Mouse (Mus musculus): Measurements from ENCODE around the gene Rpl10. TPM values are rescaled to one million over a fixed set of nuclear protein-coding genes. Genes with fewer than 3 reads are reported as not detected.

Rpl10 gene
- total RNA-seq, 4 experiments from 2014 or later = 130 to 325 (median 183) TPM

GRCm38 (mm10) chrX:74281041-74281731 lies 10.6 kb downstream of the Rpl10 start:
- peak in 1 of 2 experiments; percentile 68 for DNase-seq (ENCODE audit: low spot score in 2 of 2)

DNA sequence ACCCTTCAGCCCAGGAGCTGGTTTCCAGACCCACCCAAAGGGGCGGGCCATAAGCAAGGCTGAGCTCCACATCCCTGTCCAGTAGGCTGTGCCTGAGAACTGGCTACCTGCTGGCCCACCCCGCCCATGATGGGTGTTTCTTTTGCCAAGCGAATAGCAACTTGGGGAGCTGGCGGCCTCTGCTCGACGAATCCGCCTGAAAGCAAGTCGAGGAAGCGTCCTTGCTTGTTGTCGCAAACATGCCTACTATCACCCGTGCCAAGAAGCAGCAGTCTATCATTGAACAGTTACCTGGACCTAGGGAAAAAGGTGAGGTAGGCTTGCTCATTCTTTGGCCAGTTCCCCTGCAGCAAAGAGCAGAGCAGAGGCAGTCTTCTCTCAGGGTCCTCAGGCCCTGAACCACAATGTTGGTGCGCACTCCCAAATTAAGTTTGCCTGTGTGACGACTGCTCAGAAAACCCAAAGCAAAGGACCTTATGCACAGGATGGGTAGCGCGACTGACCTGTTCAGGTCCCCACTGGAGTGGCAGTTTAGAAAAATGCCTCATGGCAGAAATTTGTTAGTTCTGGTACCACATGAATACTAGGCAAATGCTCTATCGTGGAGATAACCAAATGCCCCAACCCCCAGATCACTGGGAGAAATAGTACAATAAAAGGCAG lies 11.3 kb downstream of the Rpl10 start, which contains the start of the genes Taz and Dnase1l1:
Gene Taz, plus strand, starts transcription at position 181 of the 663 bp plus-strand sequence.
Gene Dnase1l1, minus strand, starts transcription at position 606 of the 663 bp plus-strand sequence.
- DNase-seq (ENCODE audit: low spot score in 2 of 2) = peak in 1 of 2 experiments; percentile 82

DNA sequence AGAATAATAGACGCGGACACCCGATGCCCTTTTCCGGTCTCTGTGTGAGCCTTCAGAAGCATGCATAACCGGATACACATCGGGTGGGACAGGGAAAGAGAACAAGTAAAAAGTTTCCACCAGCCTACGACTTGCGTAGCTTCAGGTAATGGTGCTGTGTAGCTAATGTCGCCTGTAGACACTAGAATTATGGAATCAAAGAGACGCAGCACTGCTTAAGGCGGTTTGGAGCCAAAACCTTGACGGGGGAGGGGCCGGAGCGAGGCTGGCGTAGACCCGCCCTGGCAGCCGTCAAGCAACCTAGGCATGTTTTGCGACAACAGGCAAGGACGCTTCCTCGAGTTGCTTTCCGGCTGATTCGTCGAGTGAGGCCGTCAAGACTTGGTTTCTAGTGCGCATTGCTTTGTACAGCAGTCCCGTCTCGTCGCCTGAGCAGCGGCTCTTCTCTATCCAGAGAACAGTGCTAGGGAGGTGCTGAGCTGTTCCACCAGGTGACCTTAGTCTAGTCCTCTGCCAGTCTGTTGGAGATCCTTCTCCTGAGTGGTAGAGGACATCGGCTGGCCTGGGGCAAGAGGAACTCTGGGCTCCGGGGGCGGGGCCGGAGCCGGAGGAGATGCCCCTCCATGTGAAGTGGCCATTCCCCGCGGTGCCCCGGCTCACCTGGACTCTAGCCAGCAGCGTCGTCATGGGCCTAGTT lies 11.9 kb downstream of the Rpl10 start:
- peak; percentile 71 to 78 for DNase-seq (ENCODE audit: low spot score in 2 of 2)

DNA sequence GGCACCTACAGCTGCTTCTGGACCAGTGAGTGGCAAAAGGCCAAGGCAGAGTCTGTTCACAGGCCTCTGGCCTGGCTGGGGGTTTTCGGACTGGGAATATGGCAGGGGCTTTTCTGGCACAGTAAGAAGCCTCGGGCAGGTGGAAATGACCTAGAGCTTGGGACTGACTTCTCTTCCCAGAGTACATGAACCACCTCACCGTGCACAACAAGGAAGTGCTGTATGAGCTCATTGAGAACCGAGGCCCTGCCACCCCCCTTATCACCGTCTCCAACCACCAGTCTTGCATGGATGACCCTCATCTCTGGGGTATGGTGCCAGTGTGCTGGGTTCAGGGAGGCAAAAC lies 12.5 kb downstream of the Rpl10 start:
- no peak for DNase-seq (ENCODE audit: low spot score in 2 of 2)

GRCm38 (mm10) chrX:74293431-74293830 lies 22.8 kb downstream of the Rpl10 start:
- DNase-seq (ENCODE audit: low spot score in 2 of 2) = no peak

- peak; percentile 89 to 92 for DNase-seq (ENCODE audit: low spot score in 2 of 2)
Measured at GRCm38 (mm10) chrX:74296538-74297448, 26.2 kb downstream of the Rpl10 start, which contains the start of gene Atp6ap1. Atp6ap1 (plus strand) TSS chrX:74297097.

DNA sequence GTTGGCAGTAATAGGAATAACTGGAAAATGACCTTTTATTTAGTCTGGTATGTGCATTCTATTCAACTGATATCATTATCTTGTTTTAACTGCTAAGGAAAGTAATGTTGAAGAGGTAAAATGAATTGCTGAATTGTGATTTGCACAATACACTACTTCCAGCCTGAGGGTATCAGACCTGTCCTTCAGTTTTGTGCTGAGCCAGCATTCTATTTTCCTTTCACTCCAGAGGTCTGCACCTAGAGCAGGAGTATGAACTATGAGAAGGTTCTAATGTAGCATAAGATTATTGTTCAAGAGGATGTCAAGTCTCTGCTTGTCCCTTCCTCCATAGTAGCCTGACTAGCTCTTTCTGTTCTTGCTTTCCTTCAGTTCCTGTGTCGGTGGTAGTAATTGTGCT lies 27.7 kb downstream of the Rpl10 start:
- no peak for DNase-seq (ENCODE audit: low spot score in 2 of 2)

DNA sequence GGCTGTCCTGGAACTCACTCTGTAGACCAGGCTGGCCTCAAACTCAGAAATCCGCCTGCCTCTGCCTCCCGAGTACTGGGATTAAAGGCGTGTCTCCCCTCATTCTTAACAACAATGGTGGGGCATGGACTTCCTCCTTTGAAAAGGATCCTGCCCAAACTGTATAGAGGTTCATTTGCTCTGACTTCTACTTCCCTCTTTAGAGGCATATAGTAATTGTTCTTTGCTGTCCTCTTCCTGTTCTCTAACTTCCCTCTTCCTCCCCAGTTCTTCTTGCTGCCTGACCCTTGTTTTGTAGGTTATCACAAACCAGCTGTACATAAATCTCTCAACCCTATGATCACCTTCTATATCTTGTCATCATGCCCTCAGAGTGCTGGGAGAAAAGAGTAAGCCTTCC lies 29.1 kb downstream of the Rpl10 start:
- no peak for DNase-seq (ENCODE audit: low spot score in 2 of 2)

DNA sequence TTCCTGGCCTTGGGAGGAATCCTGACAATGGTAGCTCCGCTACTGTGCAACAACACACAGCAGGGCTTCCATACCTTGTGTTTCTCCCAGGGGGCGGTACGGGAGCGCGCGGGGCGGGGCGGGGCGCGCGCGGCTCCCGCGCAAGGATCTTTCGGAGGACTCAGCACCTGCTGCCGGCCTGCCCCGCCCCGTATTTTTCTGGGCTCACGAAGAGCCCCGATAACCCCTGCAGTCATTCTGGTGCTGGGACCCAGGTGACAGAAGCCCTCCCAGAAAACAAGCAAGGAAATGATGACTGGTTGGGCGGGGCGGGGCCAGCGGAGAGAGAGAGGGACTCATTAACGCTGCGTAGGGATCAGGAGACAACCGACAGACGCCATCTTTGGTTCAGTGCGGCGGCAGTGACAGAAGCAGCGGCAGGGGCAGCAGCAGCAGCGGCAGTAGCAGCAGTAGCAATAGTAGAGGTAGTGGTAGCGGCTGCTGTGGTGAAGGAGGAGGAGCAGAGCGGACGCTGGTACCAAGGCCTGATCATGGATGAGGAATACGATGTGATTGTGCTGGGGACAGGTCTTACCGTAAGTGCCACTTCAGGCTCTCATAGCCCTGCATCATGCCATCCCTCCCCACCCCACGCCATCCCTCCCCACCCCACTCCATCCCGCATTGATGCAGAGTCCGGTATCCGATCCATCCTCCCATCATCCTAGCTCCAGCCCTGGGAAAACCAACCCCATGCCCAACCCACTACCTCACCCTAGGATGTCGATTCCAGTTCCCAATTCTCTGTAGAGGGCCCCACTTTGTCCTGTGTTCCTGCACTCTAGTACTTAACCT lies 34.5 kb downstream of the Rpl10 start, which contains the start of gene Gdi1:
Gene Gdi1, plus strand, starts transcription at position 132 of the 834 bp plus-strand sequence.
- peak; percentile 45 to 53 for DNase-seq (ENCODE audit: low spot score in 2 of 2)

- DNase-seq (ENCODE audit: low spot score in 2 of 2) = peak; percentile 78 to 82
Measured at GRCm38 (mm10) chrX:74312540-74313464, 42.2 kb downstream of the Rpl10 start, which contains the start of gene Fam50a. Fam50a (plus strand) TSS chrX:74313033.

Small RNAs within 50 kb of the gene (microRNA-seq; reads per million reads assigned to microRNA genes)
- gene Mir7091 (not detected), gene Mir7092 (not detected)

Other genes starting within 250 kb of the Rpl10 start
- 10 to 100 TPM; 34.9 to 39.0 (median 37.5) TPM for gene Irak1, start 246.9 kb upstream of the Rpl10 start, total RNA-seq (2022)
- gene Opn1mw, start 143.3 kb upstream of the Rpl10 start, total RNA-seq (2022) = 1 to 10 TPM in 1 of 4 experiments, under 1 TPM in 1, not detected in 2; 0.46 to 1.5 TPM
- 10 to 100 TPM; 27.8 to 32.8 (median 29.0) TPM for gene Mecp2, start 135.4 kb upstream of the Rpl10 start, total RNA-seq (2022)
- not detected for gene Tex28, start 103.0 kb upstream of the Rpl10 start, total RNA-seq (2022)
- not detected for gene Tktl1, start 93.6 kb upstream of the Rpl10 start, total RNA-seq (2022)
- 10 to 100 TPM; 24.0 to 39.3 (median 32.3) TPM for gene Flna, start 21.0 kb upstream of the Rpl10 start, total RNA-seq (2022)
- gene Emd, start 16.1 kb upstream of the Rpl10 start, total RNA-seq (2022) = 10 to 100 TPM; 23.0 to 29.5 (median 26.9) TPM
- gene Taz, start 11.1 kb downstream of the Rpl10 start, total RNA-seq (2022) = 10 to 100 TPM; 39.0 to 53.5 (median 48.1) TPM
- gene Dnase1l1, start 11.5 kb downstream of the Rpl10 start, total RNA-seq (2022) = 100 to 1,000 TPM; 126 to 143 (median 137) TPM
- 10 to 100 TPM; 86.9 to 87.5 (median 87.2) TPM for gene Atp6ap1, start 26.3 kb downstream of the Rpl10 start, total RNA-seq (2022)
- 10 to 100 TPM; 26.0 to 45.1 (median 33.4) TPM for gene Gdi1, start 34.2 kb downstream of the Rpl10 start, total RNA-seq (2022)
- 10 to 100 TPM; 22.6 to 26.2 (median 24.4) TPM for gene Fam50a, start 42.2 kb downstream of the Rpl10 start, total RNA-seq (2022)
- gene Plxna3, start 58.3 kb downstream of the Rpl10 start, total RNA-seq (2022) = under 1 TPM; 0.27 to 0.73 (median 0.58) TPM
- gene Lage3, start 82.8 kb downstream of the Rpl10 start, total RNA-seq (2022) = 10 to 100 TPM; 36.1 to 50.3 (median 43.0) TPM
- gene Ubl4a, start 102.4 kb downstream of the Rpl10 start, total RNA-seq (2022) = 10 to 100 TPM; 56.6 to 63.1 (median 60.5) TPM
- 1 to 10 TPM; 1.9 to 2.7 (median 2.4) TPM for gene Slc10a3, start 102.5 kb downstream of the Rpl10 start, total RNA-seq (2022)
- gene Fam3a, start 122.5 kb downstream of the Rpl10 start, total RNA-seq (2022) = 10 to 100 TPM; 12.8 to 15.3 (median 14.2) TPM
- 10 to 100 TPM; 21.6 to 31.2 (median 25.5) TPM for gene Ikbkg, start 122.5 kb downstream of the Rpl10 start, total RNA-seq (2022)
- gene G6pdx, start 158.4 kb downstream of the Rpl10 start, total RNA-seq (2022) = 1 to 10 TPM; 2.0 to 4.2 (median 3.4) TPM
- gene Gm6880, start 210.6 kb downstream of the Rpl10 start, total RNA-seq (2022) = not detected

All from gastrocnemius, adult 8-10 months (tissue).